Mouse (Mus musculus): ENCODE data around the gene R3hdm1. TPM values are rescaled to one million over a fixed set of nuclear protein-coding genes. Genes with fewer than 3 reads are reported as not detected.

R3hdm1 gene
- 63.0 and 80.8 TPM in 2 replicates for polyA plus RNA-seq (2014; fragmentation: Nextera tagmentation; extraction: Ambion mirVana)

- Histone ChIP-seq H3K9ac (ENCODE audit: low read length) (peak within 1 kb of the TSS; percentile 93), H3K27me3 (replicated peaks; ENCODE audit: control insufficient read depth, insufficient read depth, low read length) (no peaks in the 10 kb centered on the region), H3K4me1 (ENCODE audit: control insufficient read depth, insufficient read depth, low read length) (peaks cover 13% of the 10 kb centered on the region), H3K36me3 (ENCODE audit: control insufficient read depth, insufficient read depth, low read length) (no peaks in the 10 kb centered on the region), H3K9me3 (replicated peaks; ENCODE audit: control insufficient read depth, low read length) (no peaks in the 10 kb centered on the region), H3K27ac (ENCODE audit: low read depth, low read length) (peak within 1 kb of the TSS; percentile 93), H3K4me2 (ENCODE audit: low read length) (peak within 1 kb of the TSS; percentile 65), H3K4me3 (ENCODE audit: low read depth, low read length) (peak within 1 kb of the TSS; percentile 80)
- DNase-seq (ENCODE audit: low spot score): peak; percentile 100
- under 1% methylated on average over 43 of the region's 43 CpGs for WGBS
- ATAC-seq: peak; percentile 94
Measured at GRCm38 (mm10) chr1:128102641-128103461, at the start of gene R3hdm1, which contains the start of gene Zranb3. Gene R3hdm1 (plus strand): TSS chr1:128103301. Gene Zranb3 (minus strand): TSS chr1:128103047.

GRCm38 (mm10) chr1:128057269-128057668 is 45.8 kb upstream of the R3hdm1 start:
- Histone ChIP-seq H3K9me3 (replicated peaks; ENCODE audit: control insufficient read depth, low read length) (no peaks in the 10 kb centered on the region), H3K4me1 (ENCODE audit: control insufficient read depth, insufficient read depth, low read length) (no peaks in the 10 kb centered on the region), H3K36me3 (ENCODE audit: control insufficient read depth, insufficient read depth, low read length) (no peaks in the 10 kb centered on the region), H3K4me3 (ENCODE audit: low read depth, low read length) (no peak overlapping the region), H3K27ac (ENCODE audit: low read depth, low read length) (no peak overlapping the region), H3K4me2 (ENCODE audit: low read length) (no peak overlapping the region), H3K27me3 (replicated peaks; ENCODE audit: control insufficient read depth, insufficient read depth, low read length) (no peaks in the 10 kb centered on the region), H3K9ac (ENCODE audit: low read length) (no peak overlapping the region)
- DNase-seq (ENCODE audit: low spot score) (no peak), ATAC-seq (no peak)
- WGBS: 96% methylated on average over 4 of the region's 4 CpGs

- no peaks in the 10 kb centered on the region for H3K9me3 ChIP-seq (replicated peaks; ENCODE audit: control insufficient read depth, low read length)
- H3K4me1 ChIP-seq (ENCODE audit: control insufficient read depth, insufficient read depth, low read length): no peaks in the 10 kb centered on the region
- H3K9ac ChIP-seq (ENCODE audit: low read length): no peak overlapping the region
- H3K27ac ChIP-seq (ENCODE audit: low read depth, low read length): no peak overlapping the region
- no peak overlapping the region for H3K4me2 ChIP-seq (ENCODE audit: low read length)
- WGBS: 98% methylated on average over 5 of the region's 5 CpGs
- H3K4me3 ChIP-seq (ENCODE audit: low read depth, low read length): no peak overlapping the region
- DNase-seq (ENCODE audit: low spot score): no peak
- H3K36me3 ChIP-seq (ENCODE audit: control insufficient read depth, insufficient read depth, low read length): no peaks in the 10 kb centered on the region
- no peaks in the 10 kb centered on the region for H3K27me3 ChIP-seq (replicated peaks; ENCODE audit: control insufficient read depth, insufficient read depth, low read length)
- no peak for ATAC-seq
Measured at GRCm38 (mm10) chr1:128058625-128059024, 44.5 kb upstream of the R3hdm1 start.

GRCm38 (mm10) chr1:128060655-128061344 is 42.3 kb upstream of the R3hdm1 start:
- Histone ChIP-seq H3K27me3 (replicated peaks; ENCODE audit: control insufficient read depth, insufficient read depth, low read length) (no peaks in the 10 kb centered on the region), H3K9me3 (replicated peaks; ENCODE audit: control insufficient read depth, low read length) (no peaks in the 10 kb centered on the region), H3K27ac (ENCODE audit: low read depth, low read length) (no peak overlapping the region), H3K4me2 (ENCODE audit: low read length) (no peak overlapping the region), H3K9ac (ENCODE audit: low read length) (no peak overlapping the region), H3K36me3 (ENCODE audit: control insufficient read depth, insufficient read depth, low read length) (no peaks in the 10 kb centered on the region), H3K4me1 (ENCODE audit: control insufficient read depth, insufficient read depth, low read length) (no peaks in the 10 kb centered on the region), H3K4me3 (ENCODE audit: low read depth, low read length) (no peak overlapping the region)
- no peak for DNase-seq (ENCODE audit: low spot score)
- no peak for ATAC-seq
- 64% methylated on average over 8 of the region's 8 CpGs for WGBS

GRCm38 (mm10) chr1:128061401-128061800 is 41.7 kb upstream of the R3hdm1 start:
- H3K36me3 ChIP-seq (ENCODE audit: control insufficient read depth, insufficient read depth, low read length): no peaks in the 10 kb centered on the region
- WGBS: 85% methylated on average over 1 of the region's 1 CpGs

GRCm38 (mm10) chr1:128062167-128062566 is 40.9 kb upstream of the R3hdm1 start:
- Histone ChIP-seq H3K36me3 (ENCODE audit: control insufficient read depth, insufficient read depth, low read length) (no peaks in the 10 kb centered on the region), H3K27ac (ENCODE audit: low read depth, low read length) (no peak overlapping the region), H3K9me3 (replicated peaks; ENCODE audit: control insufficient read depth, low read length) (no peaks in the 10 kb centered on the region), H3K4me3 (ENCODE audit: low read depth, low read length) (no peak overlapping the region), H3K9ac (ENCODE audit: low read length) (no peak overlapping the region), H3K4me1 (ENCODE audit: control insufficient read depth, insufficient read depth, low read length) (no peaks in the 10 kb centered on the region), H3K27me3 (replicated peaks; ENCODE audit: control insufficient read depth, insufficient read depth, low read length) (no peaks in the 10 kb centered on the region), H3K4me2 (ENCODE audit: low read length) (no peak overlapping the region)
- WGBS: 86% methylated on average over 1 of the region's 1 CpGs
- ATAC-seq (no peak), DNase-seq (ENCODE audit: low spot score) (no peak)

More at GRCm38 (mm10) chr1:128061401-128061800, 41.7 kb upstream of the R3hdm1 start:
- Histone ChIP-seq H3K9ac (ENCODE audit: low read length) (no peak overlapping the region), H3K27me3 (replicated peaks; ENCODE audit: control insufficient read depth, insufficient read depth, low read length) (no peaks in the 10 kb centered on the region), H3K9me3 (replicated peaks; ENCODE audit: control insufficient read depth, low read length) (no peaks in the 10 kb centered on the region), H3K4me3 (ENCODE audit: low read depth, low read length) (no peak overlapping the region), H3K27ac (ENCODE audit: low read depth, low read length) (no peak overlapping the region), H3K4me1 (ENCODE audit: control insufficient read depth, insufficient read depth, low read length) (no peaks in the 10 kb centered on the region), H3K4me2 (ENCODE audit: low read length) (no peak overlapping the region)
- no peak for ATAC-seq
- DNase-seq (ENCODE audit: low spot score): no peak

- ATAC-seq (no peak), DNase-seq (ENCODE audit: low spot score) (no peak)
- Histone ChIP-seq H3K4me3 (ENCODE audit: low read depth, low read length) (no peak overlapping the region), H3K27ac (ENCODE audit: low read depth, low read length) (no peak overlapping the region), H3K27me3 (replicated peaks; ENCODE audit: control insufficient read depth, insufficient read depth, low read length) (no peaks in the 10 kb centered on the region), H3K9me3 (replicated peaks; ENCODE audit: control insufficient read depth, low read length) (no peaks in the 10 kb centered on the region), H3K9ac (ENCODE audit: low read length) (no peak overlapping the region), H3K36me3 (ENCODE audit: control insufficient read depth, insufficient read depth, low read length) (no peaks in the 10 kb centered on the region), H3K4me2 (ENCODE audit: low read length) (no peak overlapping the region), H3K4me1 (ENCODE audit: control insufficient read depth, insufficient read depth, low read length) (no peaks in the 10 kb centered on the region)
- 91% methylated on average over 6 of the region's 6 CpGs for WGBS
Measured at GRCm38 (mm10) chr1:128064716-128065115, 38.4 kb upstream of the R3hdm1 start.

- Histone ChIP-seq H3K9me3 (replicated peaks; ENCODE audit: control insufficient read depth, low read length) (no peaks in the 10 kb centered on the region), H3K9ac (ENCODE audit: low read length) (no peak overlapping the region), H3K27me3 (replicated peaks; ENCODE audit: control insufficient read depth, insufficient read depth, low read length) (no peaks in the 10 kb centered on the region), H3K4me1 (ENCODE audit: control insufficient read depth, insufficient read depth, low read length) (no peaks in the 10 kb centered on the region), H3K36me3 (ENCODE audit: control insufficient read depth, insufficient read depth, low read length) (no peaks in the 10 kb centered on the region), H3K27ac (ENCODE audit: low read depth, low read length) (no peak overlapping the region), H3K4me2 (ENCODE audit: low read length) (no peak overlapping the region), H3K4me3 (ENCODE audit: low read depth, low read length) (no peak overlapping the region)
- no peak for DNase-seq (ENCODE audit: low spot score)
- ATAC-seq: no peak
- WGBS: 89% methylated on average over 2 of the region's 2 CpGs
Measured at GRCm38 (mm10) chr1:128068945-128069397, 34.1 kb upstream of the R3hdm1 start.

- Histone ChIP-seq H3K4me2 (ENCODE audit: low read length) (no peak overlapping the region), H3K4me3 (ENCODE audit: low read depth, low read length) (no peak overlapping the region), H3K27me3 (replicated peaks; ENCODE audit: control insufficient read depth, insufficient read depth, low read length) (no peaks in the 10 kb centered on the region), H3K9me3 (replicated peaks; ENCODE audit: control insufficient read depth, low read length) (no peaks in the 10 kb centered on the region), H3K27ac (ENCODE audit: low read depth, low read length) (no peak overlapping the region), H3K9ac (ENCODE audit: low read length) (no peak overlapping the region), H3K4me1 (ENCODE audit: control insufficient read depth, insufficient read depth, low read length) (no peaks in the 10 kb centered on the region), H3K36me3 (ENCODE audit: control insufficient read depth, insufficient read depth, low read length) (no peaks in the 10 kb centered on the region)
- ATAC-seq (no peak), DNase-seq (ENCODE audit: low spot score) (no peak)
- over 99% methylated on average over 3 of the region's 3 CpGs for WGBS
Measured at GRCm38 (mm10) chr1:128070003-128070402, 33.1 kb upstream of the R3hdm1 start.
